Mouse (Mus musculus) CH12.LX (cell line): ENCODE data around the gene Bpifb2. TPM values are rescaled to one million over a fixed set of nuclear protein-coding genes. Genes with fewer than 3 reads are reported as not detected.

ENCODE experiments used
- DNase-seq: peaks from one replicate; pipeline ENCODE4 v3.0.0-alpha.2; 2013; ENCODE audit errors: extremely low read depth
- H3K27ac ChIP-seq: 2 replicates; pipeline ENCODE4 v1.5.1; 2012; ENCODE audit warnings: low read depth, mild to moderate bottlenecking, control low read depth, moderate library complexity; ENCODE audit not compliant: insufficient read depth
- H3K27me3 ChIP-seq: replicated peaks from 2 replicates; pipeline ENCODE3; 2012; ENCODE audit warnings: inconsistent platforms
- H3K36me3 ChIP-seq, 2 experiments: replicated peaks in 1 of 2; 2 replicates each; pipeline versions ENCODE3 to v1.6.1; 2012; ENCODE audit warnings: inconsistent platforms in 1 of 2, low read length in 1 of 2, mild to moderate bottlenecking in 1 of 2, mixed read lengths in 1 of 2, moderate library complexity in 1 of 2; ENCODE audit not compliant: control insufficient read depth in 1 of 2, insufficient read depth in 1 of 2
- H3K4me1 ChIP-seq, 2 experiments: 2 replicates each; pipeline ENCODE4 v1.6.1; 2012; ENCODE audit warnings: inconsistent platforms in 1 of 2, moderate library complexity in 1 of 2; ENCODE audit not compliant: insufficient read depth in 2 of 2, control insufficient read depth in 1 of 2
- H3K4me2 ChIP-seq: 2 replicates; pipeline ENCODE4 v1.6.1; 2012; ENCODE audit warnings: low read depth, mild to moderate bottlenecking, control low read depth; ENCODE audit not compliant: poor library complexity, insufficient read depth, severe bottlenecking
- H3K4me3 ChIP-seq, 3 experiments: fragments of 150-350 bp in 1 of 3; sonication (generic) in 1 of 3; replicated peaks in 1 of 3; 2 replicates each; pipeline versions ENCODE3 to v1.5.1; 2011 to 2012; ENCODE audit warnings: low read depth in 2 of 3, low read length in 2 of 3, mild to moderate bottlenecking in 2 of 3, moderate library complexity in 2 of 3, control low read depth in 1 of 3, improper control_type of control experiment in 1 of 3, inconsistent platforms in 1 of 3, mixed read lengths in 1 of 3; ENCODE audit not compliant: poor library complexity in 1 of 3
- H3K79me2 ChIP-seq: replicated peaks from 2 replicates; pipeline ENCODE4 v1.6.1; 2012; ENCODE audit warnings: mild to moderate bottlenecking, moderate library complexity; ENCODE audit not compliant: control insufficient read depth, poor library complexity, insufficient read depth, severe bottlenecking; ENCODE audit errors: extremely low read depth
- H3K9ac ChIP-seq: 2 replicates; pipeline ENCODE4 v1.6.1; 2012; ENCODE audit warnings: low read depth, mild to moderate bottlenecking, control low read depth, moderate library complexity; ENCODE audit not compliant: insufficient read depth
- H3K9me3 ChIP-seq: replicated peaks from 2 replicates; pipeline ENCODE3; 2012; ENCODE audit warnings: low read length, inconsistent platforms, mixed read lengths
- BHLHE40 ChIP-seq: IDR thresholded peaks from 2 replicates; pipeline ENCODE4 v1.6.1; 2011; ENCODE audit warnings: mild to moderate bottlenecking, low read depth, low read length, improper control_type of control experiment
- CHD1 ChIP-seq: IDR thresholded peaks from 2 replicates; pipeline ENCODE4 v1.6.1; 2012; ENCODE audit warnings: low read depth, low read length, improper control_type of control experiment, inconsistent platforms
- CHD2 ChIP-seq: IDR thresholded peaks from 2 replicates; pipeline ENCODE4 v1.6.1; 2011; ENCODE audit warnings: low read length, improper control_type of control experiment
- CTCF ChIP-seq, 2 experiments: IDR thresholded peaks in 1 of 2; conservative IDR thresholded peaks in 1 of 2; 2 replicates each; pipeline ENCODE4 v1.5.1; 2011 to 2012; ENCODE audit warnings: low read depth in 2 of 2, low read length in 2 of 2, improper control_type of control experiment in 1 of 2, inconsistent platforms in 1 of 2, mild to moderate bottlenecking in 1 of 2, moderate library complexity in 1 of 2
- ELF1 ChIP-seq: IDR thresholded peaks from 2 replicates; pipeline ENCODE4 v1.6.1; 2014; ENCODE audit warnings: low read depth, mild to moderate bottlenecking, inconsistent platforms, low read length, improper control_type of control experiment
- ETS1 ChIP-seq: conservative IDR thresholded peaks from 2 replicates; pipeline ENCODE4 v1.6.1; 2012; ENCODE audit warnings: low read depth, mild to moderate bottlenecking, inconsistent platforms, low read length, improper control_type of control experiment, moderate library complexity
- GABPA ChIP-seq: IDR thresholded peaks from 2 replicates; pipeline ENCODE4 v1.6.1; 2012; ENCODE audit warnings: low read depth, low read length, improper control_type of control experiment, inconsistent platforms; ENCODE audit not compliant: insufficient replicate concordance
- KAT2A ChIP-seq: IDR thresholded peaks from 2 replicates; pipeline ENCODE4 v1.6.1; 2012; ENCODE audit warnings: low read length, improper control_type of control experiment, inconsistent platforms; ENCODE audit not compliant: insufficient replicate concordance
- MAFK ChIP-seq: IDR thresholded peaks from 2 replicates; pipeline ENCODE4 v1.6.1; 2011; ENCODE audit warnings: low read length, improper control_type of control experiment; ENCODE audit not compliant: insufficient replicate concordance
- MAX ChIP-seq: IDR thresholded peaks from 2 replicates; pipeline ENCODE4 v1.6.1; 2011; ENCODE audit warnings: low read length, improper control_type of control experiment
- MEF2A ChIP-seq: IDR thresholded peaks from 2 replicates; pipeline ENCODE4 v1.6.1; 2014; ENCODE audit warnings: low read depth, mild to moderate bottlenecking, inconsistent platforms, low read length, improper control_type of control experiment, borderline replicate concordance
- MYC ChIP-seq: IDR thresholded peaks from 2 replicates; pipeline ENCODE4 v1.6.1; 2011; ENCODE audit warnings: low read depth, mild to moderate bottlenecking, improper control_type of control experiment, low read length
- NELFE ChIP-seq: IDR thresholded peaks from 2 replicates; pipeline ENCODE4 v1.6.1; 2011; ENCODE audit warnings: low read depth, low read length, improper control_type of control experiment
- NRF1 ChIP-seq: IDR thresholded peaks from 2 replicates; pipeline ENCODE4 v1.6.1; 2014; ENCODE audit warnings: low read depth, mild to moderate bottlenecking, inconsistent platforms, low read length, improper control_type of control experiment, moderate library complexity
- POLR2A ChIP-seq: IDR thresholded peaks from 2 replicates; pipeline ENCODE4 v1.6.1; 2011; ENCODE audit warnings: low read depth, mild to moderate bottlenecking, improper control_type of control experiment, low read length
- POLR2AphosphoS2 ChIP-seq: IDR thresholded peaks from 2 replicates; pipeline ENCODE4 v1.6.1; 2011; ENCODE audit warnings: low read depth, low read length, improper control_type of control experiment
- RAD21 ChIP-seq: IDR thresholded peaks from 2 replicates; pipeline ENCODE4 v1.6.1; 2011; ENCODE audit warnings: low read depth, mild to moderate bottlenecking, low read length, improper control_type of control experiment, moderate library complexity
- SIN3A ChIP-seq: IDR thresholded peaks from 2 replicates; pipeline ENCODE4 v1.6.1; 2012; ENCODE audit warnings: low read length, improper control_type of control experiment, inconsistent platforms
- SMC3 ChIP-seq: IDR thresholded peaks from 2 replicates; pipeline ENCODE4 v1.6.1; 2011; ENCODE audit warnings: low read depth, low read length, improper control_type of control experiment
- TCF12 ChIP-seq: IDR thresholded peaks from 2 replicates; pipeline ENCODE4 v1.6.1; 2014; ENCODE audit warnings: low read depth, mild to moderate bottlenecking, inconsistent platforms, low read length, improper control_type of control experiment
- USF1 ChIP-seq: IDR thresholded peaks from 2 replicates; pipeline ENCODE4 v1.6.1; 2014; ENCODE audit warnings: low read depth, mild to moderate bottlenecking, inconsistent platforms, low read length, improper control_type of control experiment
- ZC3H11A ChIP-seq: IDR thresholded peaks from 2 replicates; pipeline ENCODE4 v1.6.1; 2012; ENCODE audit warnings: low read depth, mild to moderate bottlenecking, inconsistent platforms, low read length, improper control_type of control experiment
- ZKSCAN1 ChIP-seq: IDR thresholded peaks from 2 replicates; pipeline ENCODE4 v1.6.1; 2012; ENCODE audit warnings: low read depth, inconsistent platforms, low read length, improper control_type of control experiment, borderline replicate concordance
- ZNF384 ChIP-seq: IDR thresholded peaks from 2 replicates; pipeline ENCODE4 v1.6.1; 2012; ENCODE audit warnings: low read depth, low read length, improper control_type of control experiment, inconsistent platforms
- dilution Hi-C: fragments of 300-500 bp; cut with MboI; formaldehyde crosslinking; loops from 2 replicates; pipeline ENCODE4 v1.14.3; 2020; ENCODE audit warnings: low sequenced_read_pairs; ENCODE audit not compliant: extremely low pct_unique_long_range_greater_than_20kb, extremely low pct_ligation_motif_present
- in situ Hi-C: fragments of 300-500 bp; cut with MboI; formaldehyde crosslinking; loops from 3 replicates; pipeline ENCODE4 v1.14.3; 2019; ENCODE audit warnings: low sequenced_read_pairs, low pct_ligation_motif_present, low pct_unique_long_range_greater_than_20kb, mixed read lengths
- polyA plus RNA-seq: library from polyadenylated mRNA; unstranded; fragments of >175 nt; gene quantifications from 2 replicates; pipeline ENCODE4 v1.2.1, GENCODE M21; 2012; ENCODE audit warnings: low read depth; ENCODE audit not compliant: insufficient read length
- total RNA-seq, 2 experiments: library from RNA; depleted of rRNA; stranded (reverse); fragments of 300-350 nt in 1 of 2; fragments of >200 nt in 1 of 2; gene quantifications; 2 replicates each; pipeline ENCODE4 v1.2.3; 2012 to 2014

The Bpifb2 gene
- total and polyA plus RNA-seq, 3 experiments, result not detected

DNA sequence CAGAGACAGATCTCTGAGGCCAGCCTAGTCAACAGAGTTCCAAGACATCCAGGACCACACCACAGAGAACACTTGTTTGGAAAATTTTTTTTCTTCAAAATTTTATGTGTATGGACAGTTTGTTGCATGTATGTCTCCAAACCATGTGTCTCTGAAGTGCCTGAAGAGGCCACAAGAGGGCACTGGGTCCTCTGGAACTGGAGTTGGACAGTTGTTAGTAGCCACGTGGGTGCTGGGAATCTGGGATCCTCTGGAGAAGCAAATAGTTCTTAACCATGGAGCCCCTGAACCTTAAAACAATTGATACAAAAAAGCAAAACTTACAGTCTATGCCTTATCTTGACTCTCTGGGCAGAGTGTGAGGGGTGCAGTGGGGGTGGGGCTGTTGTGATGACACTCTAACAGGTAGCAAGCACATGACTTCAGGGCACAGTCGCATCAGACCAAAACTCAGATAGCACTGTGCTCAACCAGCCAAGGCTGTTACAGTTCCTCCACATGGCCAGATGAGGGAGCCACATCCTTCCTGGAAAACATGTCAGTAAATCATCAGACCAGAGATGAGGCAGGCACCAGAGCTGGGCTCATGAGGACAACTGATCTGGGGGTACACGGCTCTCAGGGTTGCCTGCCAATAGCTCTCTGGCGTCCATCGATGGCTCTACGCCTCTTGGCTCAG is 24.4 kb upstream of the Bpifb2 start:
- H3K27me3 ChIP-seq, result peaks cover 81% of the 10 kb centered on the region
- DNase-seq, result peak; percentile 30
- no peaks in the 10 kb centered on the region for H3K36me3 ChIP-seq
- H3K4me2 ChIP-seq, result no peak overlapping the region
- no peaks in the 10 kb centered on the region for H3K4me1 ChIP-seq
- in situ Hi-C loops, result no loop called here
- H3K9ac ChIP-seq, result no peak overlapping the region
- peaks cover 12% of the 10 kb centered on the region for H3K9me3 ChIP-seq
- no peak overlapping the region for H3K27ac ChIP-seq
- no peaks in the 10 kb centered on the region for H3K79me2 ChIP-seq
- H3K4me3 ChIP-seq, result no peak overlapping the region
- dilution Hi-C loops, result no loop called here
- peak; percentile 32 for TF ChIP-seq RAD21
- no peak for TF ChIP-seq KAT2A
- TF ChIP-seq SIN3A, result no peak
- no peak for TF ChIP-seq NRF1
- peak; percentile 16 to 40; a peak in 2 of 4 replicates for TF ChIP-seq CTCF (conservative IDR thresholded peaks at IDR 0.05 in 1 of 2, IDR thresholded peaks at IDR 0.05 in 1 of 2; ENCODE audit: low read depth in 2 of 2, low read length in 2 of 2)

DNA sequence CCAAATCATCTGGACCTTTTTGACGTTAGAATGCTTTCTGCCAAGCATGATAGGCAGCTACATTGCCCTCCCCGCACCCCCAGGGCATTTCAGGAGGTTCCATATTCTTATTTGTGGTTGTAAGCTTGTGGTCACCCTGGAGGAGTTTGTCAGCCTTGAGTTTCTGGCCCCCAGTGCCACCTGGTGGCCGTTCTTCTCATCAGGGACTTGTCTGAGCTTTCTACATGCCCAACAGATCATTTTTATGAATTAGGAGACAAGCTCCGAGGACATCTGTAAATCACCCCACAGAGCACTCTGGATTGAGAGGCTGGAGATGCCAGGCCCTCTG is 23.9 kb upstream of the Bpifb2 start:
- H3K4me1 ChIP-seq, result no peaks in the 10 kb centered on the region
- no peaks in the 10 kb centered on the region for H3K79me2 ChIP-seq
- dilution Hi-C loops, result no loop called here
- DNase-seq, result peak; percentile 48
- H3K36me3 ChIP-seq, result no peaks in the 10 kb centered on the region
- no peak overlapping the region for H3K4me2 ChIP-seq
- in situ Hi-C loops, result no loop called here
- TF ChIP-seq MAFK, result no peak
- no peak for TF ChIP-seq MEF2A
- TF ChIP-seq ELF1, result no peak
- TF ChIP-seq MYC, result no peak
- no peak for TF ChIP-seq USF1
- TF ChIP-seq TCF12, result no peak
- peak in 1 of 2 experiments; percentile 79; a peak in 3 of 4 replicates for TF ChIP-seq CTCF (conservative IDR thresholded peaks at IDR 0.05 in 1 of 2, IDR thresholded peaks at IDR 0.05 in 1 of 2; ENCODE audit: low read depth in 2 of 2, low read length in 2 of 2)
- no peak for TF ChIP-seq BHLHE40
- no peak for TF ChIP-seq ETS1
- no peak for TF ChIP-seq ZKSCAN1
- peak; percentile 57 for TF ChIP-seq RAD21
- TF ChIP-seq ZNF384, result no peak
- peak; percentile 80 for TF ChIP-seq SMC3
- no peak for TF ChIP-seq MAX
- no peak for TF ChIP-seq POLR2A
- TF ChIP-seq ZC3H11A, result no peak
- TF ChIP-seq CHD1, result no peak
- no peak for TF ChIP-seq CHD2
- no peak for TF ChIP-seq GABPA
- no peak for TF ChIP-seq POLR2AphosphoS2
- no peak for TF ChIP-seq NELFE
- no peak for TF ChIP-seq SIN3A
- H3K4me3 ChIP-seq, result no peak overlapping the region
- peaks cover 12% of the 10 kb centered on the region for H3K9me3 ChIP-seq
- H3K27me3 ChIP-seq, result peaks cover 81% of the 10 kb centered on the region
- H3K27ac ChIP-seq, result no peak overlapping the region
- H3K9ac ChIP-seq, result no peak overlapping the region
